32 mouse cellular contexts compared by ENCODE assay signal in the genomic region with DNA sequence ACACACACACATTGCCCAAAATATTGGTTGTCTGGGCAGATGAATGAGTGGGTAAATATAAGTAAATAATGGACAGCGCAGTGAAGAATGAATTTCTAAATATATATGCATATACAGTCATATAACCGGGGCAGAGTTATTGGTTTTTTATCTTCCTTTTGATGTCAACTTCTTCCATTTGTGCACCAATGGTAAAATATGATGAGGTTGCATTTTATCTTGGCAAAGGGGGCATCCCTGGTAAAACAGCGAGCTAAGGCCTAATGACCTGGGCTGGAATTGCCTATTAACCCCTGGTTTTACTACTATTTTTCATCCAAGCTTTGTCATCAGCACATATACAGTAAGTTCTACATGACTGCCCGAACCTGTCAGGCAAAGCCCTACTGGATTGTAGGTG.
"Had no signal": no experiment of that assay in that cellular context is flagged by ENCODE, and none has a peak within 500 bp of the region (broad histone marks: within the 10 kb centered on the region; RNA-seq: fewer than 3 reads in every experiment).

No protein-coding gene starts in this region.

- H3K9ac ChIP-seq: limb, embryonic 12.5 days; limb, embryonic 13.5 days; limb, embryonic 15.5 days; liver, embryonic 12.5 days; liver, embryonic 13.5 days; liver, embryonic 14.5 days; liver, embryonic 15.5 days; liver, postnatal 0 days; lung, embryonic 14.5 days; lung, embryonic 15.5 days; midbrain, embryonic 12.5 days; midbrain, embryonic 13.5 days; midbrain, embryonic 15.5 days; neural tube, embryonic 12.5 days had no signal

- H3K36me3 ChIP-seq: limb, embryonic 10.5 days; limb, embryonic 12.5 days; limb, embryonic 13.5 days; limb, embryonic 15.5 days; liver, embryonic 12.5 days; liver, embryonic 13.5 days; liver, embryonic 15.5 days; lung, embryonic 15.5 days; midbrain, embryonic 10.5 days; midbrain, embryonic 12.5 days; midbrain, embryonic 13.5 days; midbrain, embryonic 15.5 days; neural tube, embryonic 12.5 days had no signal

- H3K4me3 ChIP-seq: limb, embryonic 10.5 days; limb, embryonic 12.5 days; limb, embryonic 13.5 days; limb, embryonic 15.5 days; liver, embryonic 12.5 days; liver, embryonic 13.5 days; liver, embryonic 15.5 days; lung, embryonic 15.5 days; megakaryocyte, embryonic 14.5 days; midbrain, embryonic 10.5 days; midbrain, embryonic 12.5 days; midbrain, embryonic 13.5 days; midbrain, embryonic 15.5 days; myocyte; neural tube, embryonic 12.5 days had no signal

- H3K27me3 ChIP-seq: limb, embryonic 12.5 days; limb, embryonic 13.5 days; limb, embryonic 15.5 days; liver, embryonic 12.5 days; lung, embryonic 15.5 days; megakaryocyte, embryonic 14.5 days; midbrain, embryonic 12.5 days; midbrain, embryonic 13.5 days; midbrain, embryonic 15.5 days; neural tube, embryonic 12.5 days had no signal

- H3K9me3 ChIP-seq: limb, embryonic 10.5 days; limb, embryonic 12.5 days; limb, embryonic 13.5 days; limb, embryonic 15.5 days; liver, embryonic 12.5 days; liver, embryonic 13.5 days; liver, embryonic 15.5 days; lung, embryonic 15.5 days; midbrain, embryonic 10.5 days; midbrain, embryonic 12.5 days; midbrain, embryonic 13.5 days; midbrain, embryonic 15.5 days; neural tube, embryonic 12.5 days had no signal

- H3K4me1 ChIP-seq: liver, embryonic 12.5 days; liver, embryonic 13.5 days; liver, embryonic 15.5 days; megakaryocyte, embryonic 14.5 days; midbrain, embryonic 15.5 days; neural tube, embryonic 12.5 days had no signal

- ATAC-seq: liver, embryonic 12.5 days; liver, postnatal 0 days; lung, postnatal 0 days; midbrain, embryonic 13.5 days; midbrain, embryonic 15.5 days; midbrain, embryonic 16.5 days had no signal

- DNase-seq: left cerebral cortex, postnatal 4 days; liver; liver, embryonic 13.5 days; liver, postnatal 0 days; lung, adult 18-20 months; lung, adult 2 months; lung, embryonic 14.5 days; lung, postnatal 10 days; lung, postnatal 14 days; lung, postnatal 36 days; lung, postnatal 4 days; midbrain, embryonic 14.5 days had no signal

- H3K27ac ChIP-seq: limb, embryonic 10.5 days; limb, embryonic 12.5 days; limb, embryonic 13.5 days; limb, embryonic 15.5 days; liver, embryonic 12.5 days; liver, embryonic 13.5 days; liver, embryonic 14.5 days; liver, embryonic 15.5 days; lung, embryonic 15.5 days; macrophage; midbrain, embryonic 10.5 days; midbrain, embryonic 12.5 days; midbrain, embryonic 13.5 days; midbrain, embryonic 15.5 days; neural tube, embryonic 12.5 days had no signal

- H3K4me2 ChIP-seq: limb, embryonic 12.5 days; limb, embryonic 13.5 days; limb, embryonic 15.5 days; liver, embryonic 11.5 days; liver, embryonic 12.5 days; liver, embryonic 13.5 days; liver, embryonic 15.5 days; lung, embryonic 14.5 days; lung, embryonic 15.5 days; midbrain, embryonic 11.5 days; midbrain, embryonic 12.5 days; midbrain, embryonic 13.5 days; midbrain, embryonic 15.5 days; neural tube, embryonic 12.5 days had no signal
